Mouse (Mus musculus) erythroid progenitor cell, adult 5-6 weeks (primary cell): Measurements from ENCODE around the gene Lrrc73. TPM values are rescaled to one million over a fixed set of nuclear protein-coding genes. Genes with fewer than 3 reads are reported as not detected.

Experiments used
- ATAC-seq: replicated peaks from 2 replicates; pipeline ENCODE4 v1.8.0; 2016; ENCODE audit warnings: moderate number of reproducible peaks, mild to moderate bottlenecking, moderate TSS enrichment, inconsistent platforms; ENCODE audit not compliant: poor library complexity, low FRiP score, severe bottlenecking
- total RNA-seq, 2 experiments: library from RNA; stranded (forward) in 1 of 2; stranded (reverse) in 1 of 2; fragments of 150-400 nt in 1 of 2; fragments of 186-747, 209-891 nt in 1 of 2; gene quantifications; 2 replicates each; pipeline versions ENCODE4 v1.2.3 to v1.2.4; 2015 to 2017; ENCODE audit warnings: low replicate concordance in 2 of 2

Lrrc73 gene
- total RNA-seq (2015; ENCODE audit: low replicate concordance) (not detected in 2 replicates), total RNA-seq (2017; ENCODE audit: low replicate concordance) (0.39 TPM in 1 of 2 replicates, not detected in the other)

DNA sequence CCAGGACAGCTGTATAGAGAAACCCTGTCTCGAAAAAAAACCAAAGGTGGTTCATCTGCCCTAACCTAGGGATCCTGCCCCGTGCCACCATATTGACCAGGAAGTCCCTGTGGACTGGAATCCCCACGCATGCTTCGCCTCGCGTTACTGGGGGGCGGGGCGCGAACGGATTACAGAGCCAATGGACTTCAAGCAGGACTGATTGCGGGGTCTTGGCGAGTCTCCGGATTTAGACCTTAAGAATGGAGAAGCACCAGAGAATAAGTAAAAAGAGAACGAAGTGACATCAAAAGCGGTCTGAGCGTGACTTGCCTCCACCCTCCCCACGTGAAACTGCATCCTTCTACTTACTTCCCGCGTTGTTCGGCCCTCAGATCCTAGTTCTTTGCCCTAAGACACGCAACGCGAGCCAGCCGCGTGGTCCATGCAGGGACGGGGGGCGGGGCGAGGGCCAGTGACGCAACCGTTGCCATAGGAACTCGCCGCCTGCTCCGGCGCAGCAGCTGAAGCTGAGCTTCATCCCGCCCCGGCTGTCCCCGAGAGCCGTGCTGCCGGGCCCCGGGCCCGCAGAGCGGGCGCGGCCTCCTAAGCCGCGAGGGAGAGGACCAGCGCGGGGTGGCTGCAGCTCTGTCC, at the start of gene Lrrc73:
Lrrc73 (plus strand) TSS at position 80 of the 633 bp plus-strand sequence.
- peak; percentile 80 for ATAC-seq

DNA sequence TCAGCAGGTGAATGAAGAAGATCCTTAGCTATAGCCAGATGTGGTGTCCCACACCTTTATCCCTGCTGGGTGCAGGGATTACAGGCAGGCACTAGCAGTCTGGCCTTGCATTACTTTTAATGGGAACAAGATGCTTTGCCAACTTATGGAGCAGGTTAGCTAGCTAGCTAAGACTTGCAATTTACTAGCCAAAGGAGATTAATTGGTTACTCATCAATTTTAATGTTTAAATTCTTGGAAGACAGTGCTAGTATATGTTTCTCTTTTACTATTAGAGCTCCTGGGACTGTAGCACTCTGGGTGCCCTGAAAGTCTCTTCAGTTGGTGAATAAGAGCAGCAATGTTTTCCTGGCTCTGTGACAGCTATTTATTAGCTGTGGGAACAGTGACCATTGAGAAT, 46.7 kb upstream of the Lrrc73 start:
- no peak for ATAC-seq

DNA sequence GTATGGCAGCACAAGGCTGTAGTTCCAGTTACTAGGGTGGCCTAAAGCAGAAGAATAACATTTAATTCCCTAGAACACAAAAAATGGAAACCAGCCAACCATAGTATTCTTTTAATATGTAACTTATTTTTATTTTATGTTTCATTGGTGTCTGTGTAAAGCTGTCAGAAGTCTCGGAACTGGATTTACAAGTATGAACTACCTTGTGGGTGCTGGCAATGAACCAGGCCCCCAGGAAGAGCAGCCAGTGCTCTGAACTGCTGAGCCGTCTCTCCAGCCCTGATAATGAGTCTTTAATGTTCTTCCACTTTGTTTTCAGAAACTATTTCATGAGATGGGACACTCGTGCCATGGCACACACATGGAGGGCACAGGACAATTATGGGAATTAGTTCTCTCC, 42.8 kb upstream of the Lrrc73 start:
- ATAC-seq = no peak

GRCm38 (mm10) chr17:46221601-46222000, 31.7 kb upstream of the Lrrc73 start:
- no peak for ATAC-seq

DNA sequence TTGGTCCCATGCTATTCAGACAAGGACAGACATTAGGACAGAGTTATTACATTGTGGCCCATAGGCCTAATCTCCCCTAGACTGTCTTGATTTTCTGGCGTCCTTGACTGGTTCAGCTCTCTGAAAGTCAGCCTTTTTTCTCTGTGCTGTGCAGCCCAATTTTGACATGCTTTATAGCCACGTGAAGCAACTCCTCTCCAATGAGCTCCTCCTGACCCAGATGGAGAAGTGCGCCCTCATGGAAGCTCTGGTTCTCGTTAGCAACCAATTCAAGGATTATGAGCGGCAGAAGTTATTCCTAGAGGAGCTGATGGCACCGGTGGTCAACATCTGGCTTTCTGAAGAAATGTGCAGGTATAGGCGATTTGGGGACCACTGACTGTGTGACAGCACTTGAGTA, 25.8 kb upstream of the Lrrc73 start:
- ATAC-seq = no peak

- no peak for ATAC-seq
These were observed 17.3 kb upstream of the Lrrc73 start for GRCm38 (mm10) chr17:46236067-46236466.

- peak; percentile 36; the same call in 1 of the 2 replicates for ATAC-seq
These were observed 16.3 kb upstream of the Lrrc73 start for GRCm38 (mm10) chr17:46237079-46237478.

GRCm38 (mm10) chr17:46237480-46237879, 15.9 kb upstream of the Lrrc73 start:
- no peak for ATAC-seq

GRCm38 (mm10) chr17:46239516-46240114, 13.7 kb upstream of the Lrrc73 start:
- ATAC-seq = no peak

- ATAC-seq = no peak
These were observed 11.9 kb upstream of the Lrrc73 start for GRCm38 (mm10) chr17:46241471-46241870.

DNA sequence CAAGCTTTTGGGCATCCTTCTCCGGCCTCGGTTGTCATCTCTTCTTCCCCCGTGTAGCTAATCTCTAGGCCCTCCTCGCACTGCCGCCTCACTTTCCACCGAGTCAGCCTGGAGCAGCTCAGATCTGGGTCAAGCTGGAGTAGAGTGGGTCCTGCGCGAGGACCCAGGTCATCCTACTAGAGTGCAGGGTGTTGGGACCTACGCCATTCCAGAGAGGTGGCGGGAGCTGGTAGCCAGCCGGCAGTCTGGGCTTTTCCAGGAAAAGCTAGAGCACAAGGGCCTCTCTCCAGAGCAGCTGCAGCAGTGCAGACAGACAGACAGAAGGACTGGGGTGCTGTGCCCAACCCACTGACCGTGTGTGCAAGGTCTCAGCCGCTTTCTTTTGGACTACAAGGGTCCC, 11.1 kb upstream of the Lrrc73 start:
- ATAC-seq = no peak

DNA sequence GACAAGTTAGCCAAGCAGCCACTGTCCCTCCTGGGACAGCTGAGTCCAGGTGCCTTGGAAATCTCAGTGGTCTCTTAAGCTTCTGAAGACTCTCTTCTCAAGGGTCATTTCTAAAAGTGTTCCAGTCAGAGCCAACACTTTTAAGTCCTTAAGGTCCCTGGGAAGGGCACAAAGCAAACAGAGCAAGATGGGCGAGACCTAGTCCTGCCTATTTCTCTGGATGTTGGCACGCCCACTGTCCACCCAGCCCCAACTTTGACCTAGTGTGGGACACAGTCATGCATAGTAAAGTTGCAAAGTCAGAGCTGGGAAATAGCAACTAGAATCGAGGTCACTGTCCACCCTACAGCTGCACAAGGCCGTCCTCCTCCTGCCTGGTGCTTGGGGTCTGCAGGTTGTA, 10.3 kb upstream of the Lrrc73 start:
- no peak for ATAC-seq

GRCm38 (mm10) chr17:46243624-46244023, 9.7 kb upstream of the Lrrc73 start:
- no peak for ATAC-seq

DNA sequence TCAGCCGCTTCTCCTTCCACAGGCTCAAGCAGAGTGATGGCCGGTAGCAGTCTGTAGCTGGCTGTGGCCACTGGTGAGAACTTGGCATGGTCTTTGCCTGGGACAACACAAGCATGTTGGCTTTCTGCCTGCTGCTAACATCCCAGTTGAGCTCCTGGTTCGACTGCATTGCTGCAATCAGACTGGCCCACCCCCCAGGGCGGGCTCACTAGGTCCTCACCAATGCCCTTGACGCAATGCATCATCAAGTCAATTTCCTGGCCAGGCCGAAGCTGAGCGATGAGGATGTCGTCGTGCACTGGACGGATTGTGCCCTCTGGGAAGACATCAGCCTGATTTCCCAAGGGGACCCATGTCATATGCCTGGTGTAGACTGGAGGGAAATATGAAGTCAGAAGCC, 8.8 kb upstream of the Lrrc73 start:
- no peak for ATAC-seq

DNA sequence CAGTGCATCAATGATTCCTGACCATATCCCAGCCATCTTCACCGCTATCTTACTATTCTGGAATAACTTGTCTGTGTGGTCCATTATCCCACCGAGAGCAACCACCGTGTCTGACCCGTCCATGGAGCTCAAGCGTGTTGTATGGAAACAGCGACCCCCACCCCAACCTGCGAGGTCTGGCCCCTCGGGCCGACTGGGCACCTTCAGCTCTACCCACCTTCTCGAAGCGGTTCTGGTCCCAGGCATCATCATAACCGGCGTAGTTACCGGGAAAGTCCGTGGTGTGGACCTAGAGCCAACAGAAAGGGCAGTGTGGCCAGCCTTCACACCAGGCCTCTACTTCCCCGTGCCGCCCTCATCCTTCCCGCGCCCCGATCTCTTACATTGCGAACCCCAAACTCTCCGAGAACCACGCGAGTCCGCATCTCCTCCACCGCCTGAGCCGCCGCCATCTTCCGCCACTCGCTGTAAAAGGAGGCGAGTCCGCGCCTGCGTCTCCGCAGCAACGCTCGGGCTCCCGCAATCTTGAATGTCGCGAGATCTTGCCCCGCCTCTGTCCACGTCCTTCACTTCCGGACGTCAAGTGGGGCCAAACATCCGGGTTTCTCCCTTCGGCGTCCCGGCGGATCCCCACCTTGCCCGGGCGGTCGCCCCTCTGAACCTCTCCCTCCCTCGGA, 5.7 kb upstream of the Lrrc73 start, which contains the start of the genes Polr1c and Yipf3:
Polr1c (minus strand) TSS at position 543 of the 677 bp plus-strand sequence.
Yipf3 (plus strand) TSS at position 569 of the 677 bp plus-strand sequence.
- peak; percentile 94 for ATAC-seq

DNA sequence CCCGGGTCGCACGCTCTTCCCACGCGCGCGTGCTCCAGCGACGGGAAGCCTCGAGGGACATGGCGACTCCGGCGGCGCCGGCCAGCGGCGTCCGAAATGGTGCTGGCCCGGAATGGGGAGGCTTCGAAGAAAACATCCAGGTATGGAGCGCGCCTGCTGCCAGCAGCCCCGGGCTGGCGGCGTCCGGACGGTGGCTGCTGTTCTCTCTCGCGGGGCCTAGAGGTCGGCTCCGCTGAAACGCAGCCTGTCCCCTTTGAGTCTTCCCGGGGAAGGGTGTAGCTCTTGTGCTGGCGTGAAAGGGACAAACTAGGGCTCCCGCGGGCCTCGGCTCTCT, 5.2 kb upstream of the Lrrc73 start:
- peak; percentile 32 for ATAC-seq

GRCm38 (mm10) chr17:46251174-46251573, 2.2 kb upstream of the Lrrc73 start:
- ATAC-seq = no peak

DNA sequence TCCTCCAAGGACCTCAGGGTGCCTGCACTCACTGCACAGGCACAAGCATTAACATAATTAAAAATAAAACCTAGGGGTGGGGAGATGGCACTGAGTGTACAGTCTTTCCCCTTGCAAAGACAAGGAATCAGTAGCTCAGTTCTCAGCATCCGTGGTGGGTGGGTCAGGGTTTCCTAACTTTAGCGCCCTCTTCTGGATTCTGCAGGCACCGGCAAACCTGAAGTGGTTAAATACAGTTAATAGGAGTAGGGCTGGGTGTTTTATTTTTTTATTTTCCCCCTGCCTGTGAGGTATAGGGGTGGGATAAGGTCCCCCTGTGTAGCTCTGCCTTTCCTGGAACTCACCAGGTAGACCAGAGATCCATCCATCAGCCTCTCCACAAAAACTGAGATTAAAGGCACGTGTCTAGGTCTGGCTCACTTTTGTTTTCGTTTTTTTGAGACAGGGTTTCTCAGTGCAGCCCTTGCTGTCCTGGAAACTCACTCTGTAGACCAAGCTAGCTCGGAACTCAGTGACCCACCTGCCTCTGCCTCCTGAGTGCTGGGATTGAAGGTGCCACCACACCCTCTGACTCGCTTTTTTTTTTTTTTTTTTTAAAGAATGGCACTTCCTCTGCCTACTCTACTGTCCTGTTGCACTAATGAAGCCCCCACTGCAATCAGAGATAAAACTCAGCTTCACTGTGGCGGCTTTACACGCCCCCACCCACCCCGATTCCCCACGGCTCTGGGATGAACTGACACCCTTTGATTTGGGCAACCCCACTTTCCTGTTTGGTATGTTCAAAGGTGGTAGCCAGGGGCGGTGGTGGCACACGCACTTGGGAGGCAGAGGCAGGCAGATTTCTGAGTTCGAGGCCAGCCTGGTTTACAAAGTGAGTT, 520 bp upstream of the Lrrc73 start:
- ATAC-seq = no peak

DNA sequence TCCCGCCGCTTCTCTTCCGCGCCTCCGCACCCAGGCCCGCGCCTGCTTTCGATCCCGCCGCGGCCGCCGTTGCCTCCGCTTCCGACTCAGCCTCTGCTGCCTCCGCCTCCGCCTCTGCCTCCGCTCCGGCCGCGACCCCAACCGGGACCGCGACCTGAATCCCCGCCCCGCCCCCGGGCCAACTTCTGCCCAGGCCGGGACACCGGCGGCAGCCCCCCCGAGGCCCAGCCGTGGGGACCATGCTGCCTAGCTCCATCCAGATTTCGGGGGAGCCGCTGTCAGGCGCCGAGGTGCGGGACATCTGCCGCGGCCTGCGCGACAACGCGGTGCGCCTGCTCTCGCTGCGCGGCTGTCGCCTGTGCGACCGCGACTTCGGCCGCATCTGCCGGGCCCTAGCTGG, 775 bp downstream of the Lrrc73 start:
- no peak for ATAC-seq

DNA sequence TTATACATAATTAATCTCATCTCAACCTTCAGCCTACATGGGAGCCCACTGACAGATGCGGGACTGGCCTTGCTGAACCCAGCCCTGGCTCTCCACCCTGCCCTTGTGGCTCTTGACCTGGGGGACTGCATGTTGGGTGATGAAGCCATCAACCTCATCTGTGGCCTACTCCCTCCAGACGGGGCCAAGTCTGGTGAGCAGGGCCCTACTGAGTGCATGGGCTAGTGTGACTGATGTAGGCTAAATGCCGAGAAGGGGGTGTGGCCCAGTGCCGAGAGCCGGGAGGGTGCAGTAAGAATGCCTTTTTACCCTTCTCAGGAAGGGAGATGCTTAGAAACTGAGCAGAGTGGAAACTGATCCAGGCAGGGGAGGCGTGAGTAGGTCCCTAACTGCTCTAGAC, 1.8 kb downstream of the Lrrc73 start:
- no peak for ATAC-seq
